In the genomic region with DNA sequence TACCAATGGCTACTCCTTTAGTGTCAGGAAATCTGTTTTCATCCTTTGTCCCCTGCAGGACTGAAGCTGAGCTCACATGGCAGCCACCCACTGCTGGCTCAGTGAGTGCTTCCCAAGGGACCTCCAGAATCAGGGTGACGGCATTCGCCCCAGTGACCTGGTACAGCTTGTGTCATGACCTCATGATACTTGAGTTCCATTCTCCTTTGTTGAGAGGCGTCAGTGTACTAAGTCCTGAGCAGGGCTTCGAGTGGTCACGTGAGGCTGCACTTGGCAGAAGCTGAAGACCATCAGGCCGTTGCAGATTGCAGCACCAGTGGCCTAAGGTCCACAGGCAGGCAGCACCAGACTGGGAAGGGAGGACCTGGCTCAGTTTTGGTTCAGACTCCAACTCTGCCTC, we compare ENCODE assay signal across 8 mouse cellular contexts.
DNase-seq lines count a peak whose midpoint lies in the region; ATAC-seq lines count a peak whose summit lies in the region.

No protein-coding gene starts in this region.

- WGBS in midbrain, embryonic 11.5 days, result 22% methylated on average over 6 of the region's 6 CpGs
- 30% methylated on average over 6 of the region's 6 CpGs for WGBS in midbrain, embryonic 13.5 days

- intact Hi-C loops in heart, postnatal 10 days (cut with DNase I), result no loop called here

- ATAC-seq in midbrain, embryonic 11.5 days (ENCODE audit: low FRiP score), result peak; percentile 56; the same call in 1 of the 2 replicates
- no peak for ATAC-seq in midbrain, embryonic 13.5 days

- no peak overlapping the region for H3K4me2 ChIP-seq in midbrain, embryonic 11.5 days
- H3K4me2 ChIP-seq in midbrain, embryonic 13.5 days (replicated peaks), result no peak overlapping the region

- H3K27me3 ChIP-seq in midbrain, embryonic 11.5 days (ENCODE audit: control insufficient read depth, insufficient read depth, low read length), result 0 out of 2 replicates have a peak, but pooled peaks cover 7% of the 10 kb centered on the region
- H3K27me3 ChIP-seq in midbrain, embryonic 13.5 days, result peaks cover 15% of the 10 kb centered on the region; the same call in 1 of the 2 replicates

- H3K4me3 ChIP-seq in midbrain, embryonic 11.5 days (ENCODE audit: low read depth, low read length), result no peak overlapping the region
- H3K4me3 ChIP-seq in midbrain, embryonic 13.5 days (replicated peaks), result no peak overlapping the region

- no peaks in the 10 kb centered on the region for H3K36me3 ChIP-seq in midbrain, embryonic 11.5 days (ENCODE audit: control insufficient read depth, insufficient read depth, low read length)
- no peaks in the 10 kb centered on the region for H3K36me3 ChIP-seq in midbrain, embryonic 13.5 days

- H3K9ac ChIP-seq in midbrain, embryonic 11.5 days (ENCODE audit: low read length), result no peak overlapping the region
- no peak overlapping the region for H3K9ac ChIP-seq in midbrain, embryonic 13.5 days (replicated peaks)

- no peaks in the 10 kb centered on the region for H3K9me3 ChIP-seq in midbrain, embryonic 11.5 days (ENCODE audit: control insufficient read depth, low read length)
- H3K9me3 ChIP-seq in midbrain, embryonic 13.5 days, result no peaks in the 10 kb centered on the region

- DNase-seq in adrenal gland, postnatal 10 days, result peak; percentile 71
- DNase-seq in adrenal gland, adult 8-10 months, result no peak
- no peak for DNase-seq in midbrain, embryonic 11.5 days (ENCODE audit: low spot score, missing footprints)
- peak; percentile 70 to 78 for DNase-seq in heart, postnatal 10 days
- peak; percentile 69 for DNase-seq in lung, postnatal 14 days
- no peak for DNase-seq in frontal cortex, postnatal 10 days (ENCODE audit: low spot score in 2 of 2)
- DNase-seq in natural killer cell, adult 2 months (ENCODE audit: low spot score in 2 of 2), result no peak

- H3K4me1 ChIP-seq in midbrain, embryonic 11.5 days (ENCODE audit: control insufficient read depth, insufficient read depth, low read length), result peaks cover 13% of the 10 kb centered on the region
- H3K4me1 ChIP-seq in midbrain, embryonic 13.5 days (replicated peaks), result peaks cover 34% of the 10 kb centered on the region

- no peak overlapping the region for H3K27ac ChIP-seq in midbrain, embryonic 11.5 days (ENCODE audit: low read depth, low read length)
- H3K27ac ChIP-seq in midbrain, embryonic 13.5 days, result no peak overlapping the region

Comparison
In these comparisons a context has a peak if more than half of its experiments do, and no peak if none do; other contexts are left out.
1. DNase-seq: peak in adrenal gland, postnatal 10 days (single experiment), heart, postnatal 10 days (2 of 2) and lung, postnatal 14 days (single experiment); none in adrenal gland, adult 8-10 months (single experiment), midbrain, embryonic 11.5 days (single experiment), frontal cortex, postnatal 10 days (0 of 2) and natural killer cell, adult 2 months (0 of 2).